Mouse (Mus musculus): ENCODE data around the gene Surf1. TPM values are rescaled to one million over a fixed set of nuclear protein-coding genes. Genes with fewer than 3 reads are reported as not detected.

The Surf1 gene
- total RNA-seq (2021) = 10 to 100 TPM; 93.3 to 97.0 TPM

GRCm38 (mm10) chr2:26915927-26916728 lies at the start of gene Surf1, which contains the start of gene Surf2:
Surf1 (minus strand) TSS chr2:26916530.
Surf2 (plus strand) TSS chr2:26916367.
- DNase-seq = peak; percentile 85 to 86

- no peak for DNase-seq
These were observed 48.5 kb upstream of the Surf1 start for GRCm38 (mm10) chr2:26964724-26965370.

GRCm38 (mm10) chr2:26963923-26964723 lies 47.8 kb upstream of the Surf1 start, which contains the start of gene Rexo4:
Rexo4 (minus strand) TSS chr2:26964386.
- peak; percentile 93 to 94 for DNase-seq

GRCm38 (mm10) chr2:26960756-26961155 lies 44.4 kb upstream of the Surf1 start:
- DNase-seq = no peak

- DNase-seq = no peak
These were observed 41.1 kb upstream of the Surf1 start for GRCm38 (mm10) chr2:26957488-26957859.

GRCm38 (mm10) chr2:26956811-26957487 lies 40.6 kb upstream of the Surf1 start:
- no peak for DNase-seq

- no peak for DNase-seq
These were observed 38.5 kb upstream of the Surf1 start for GRCm38 (mm10) chr2:26954735-26955395.

GRCm38 (mm10) chr2:26952866-26953265 lies 36.5 kb upstream of the Surf1 start:
- DNase-seq = no peak

GRCm38 (mm10) chr2:26952193-26952592 lies 35.9 kb upstream of the Surf1 start:
- DNase-seq = no peak

GRCm38 (mm10) chr2:26951346-26951905 lies 35.1 kb upstream of the Surf1 start:
- DNase-seq = no peak

GRCm38 (mm10) chr2:26950411-26950810 lies 34.1 kb upstream of the Surf1 start:
- DNase-seq = no peak

- no peak for DNase-seq
These were observed 26.9 kb upstream of the Surf1 start for GRCm38 (mm10) chr2:26943253-26943652.

- DNase-seq = no peak
These were observed 25.2 kb upstream of the Surf1 start for GRCm38 (mm10) chr2:26941539-26941938.

GRCm38 (mm10) chr2:26936425-26936824 lies 20.1 kb upstream of the Surf1 start:
- DNase-seq = no peak

GRCm38 (mm10) chr2:26935286-26935685 lies 19.0 kb upstream of the Surf1 start:
- DNase-seq = no peak

- peak; percentile 90 to 91 for DNase-seq
These were observed 17.1 kb upstream of the Surf1 start, which contains the start of the genes Surf4 and Stkld1 for GRCm38 (mm10) chr2:26933304-26934055. Surf4 (minus strand) TSS chr2:26933928. Stkld1 (plus strand) TSS chr2:26934047.

GRCm38 (mm10) chr2:26932473-26933303 lies 16.4 kb upstream of the Surf1 start:
- no peak for DNase-seq

GRCm38 (mm10) chr2:26930390-26930789 lies 14.1 kb upstream of the Surf1 start:
- peak in 1 of 2 experiments; percentile 35 for DNase-seq

- DNase-seq = no peak
These were observed 11.6 kb upstream of the Surf1 start for GRCm38 (mm10) chr2:26927745-26928476.
